Mouse (Mus musculus): ENCODE results near the gene Slc39a1.
"Not testable (repeated sequence)": the region's sequence is repeated elsewhere in the genome, so short reads cannot be mapped to it uniquely, and the experiment has no call there.

DNA sequence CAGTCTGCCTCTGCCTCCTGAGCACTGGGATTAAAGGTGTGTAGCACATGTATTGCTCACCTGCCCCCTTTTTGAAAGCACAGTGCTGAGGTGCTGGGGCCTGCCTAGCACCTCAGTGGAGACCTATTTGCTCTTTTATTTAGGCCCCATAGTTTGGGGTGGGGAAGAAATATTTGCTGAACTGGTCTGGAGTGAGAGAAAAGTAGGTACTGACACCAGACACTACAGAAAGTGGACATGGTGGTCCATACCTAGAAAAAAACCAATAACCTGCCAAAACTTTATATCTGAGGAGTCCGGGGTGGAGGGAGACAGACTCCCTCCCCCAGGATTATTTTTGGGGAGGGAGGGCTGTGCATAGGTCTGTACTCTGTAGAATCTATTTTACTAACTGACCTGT lies 5.2 kb downstream of the Slc39a1 start:
- TF ChIP-seq CTCF (IDR thresholded peaks at IDR 0.05); POLR2A (IDR thresholded peaks at IDR 0.05; ENCODE audit: insufficient read depth, low read depth, low read length); EP300 (IDR thresholded peaks at IDR 0.05; ENCODE audit: insufficient read depth, low read depth, low read length): not testable (repeated sequence)
